Mouse (Mus musculus): ENCODE results near the gene Fam206a. TPM values are rescaled to one million over a fixed set of nuclear protein-coding genes. Genes with fewer than 3 reads are reported as not detected.

The Fam206a gene
- polyA plus RNA-seq, 1 experiment from 2014 or later, result 11.2 TPM

DNA sequence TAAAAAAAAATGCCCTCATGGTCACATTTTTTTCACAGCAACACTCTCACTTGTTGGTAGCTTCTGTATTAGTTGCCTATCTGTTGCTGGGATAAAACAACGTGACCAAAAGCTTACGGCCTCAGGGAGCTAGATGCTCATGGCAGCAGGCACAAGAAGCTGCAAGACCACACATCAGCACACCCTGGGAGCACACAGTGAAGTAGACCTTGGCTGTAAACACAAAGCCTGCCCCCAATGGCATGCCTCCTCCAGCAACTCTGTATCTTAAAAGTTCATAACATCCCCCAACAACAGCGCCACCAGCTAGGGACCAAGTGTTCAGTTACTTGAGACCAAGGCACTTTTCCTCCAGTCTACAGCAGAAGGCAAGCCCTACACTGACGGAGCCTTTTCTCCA lies 6.9 kb downstream of the Fam206a start:
- Histone ChIP-seq H3K9ac (ENCODE audit: low read depth, low read length) (no peak overlapping the region), H3K4me1 (ENCODE audit: control insufficient read depth, insufficient read depth, low read length) (no peaks in the 10 kb centered on the region), H3K9me3 (ENCODE audit: control insufficient read depth, low read length) (no peaks in the 10 kb centered on the region), H3K36me3 (ENCODE audit: control insufficient read depth, insufficient read depth, low read length) (no peaks in the 10 kb centered on the region), H3K27me3 (replicated peaks; ENCODE audit: control insufficient read depth, insufficient read depth, low read length) (no peaks in the 10 kb centered on the region), H3K4me3 (ENCODE audit: low read length) (no peak overlapping the region), H3K27ac (ENCODE audit: low read length) (no peak overlapping the region), H3K4me2 (ENCODE audit: low read depth, low read length) (no peak overlapping the region)
- WGBS, result 66% methylated on average over 4 of the region's 4 CpGs
- no peak for ATAC-seq

DNA sequence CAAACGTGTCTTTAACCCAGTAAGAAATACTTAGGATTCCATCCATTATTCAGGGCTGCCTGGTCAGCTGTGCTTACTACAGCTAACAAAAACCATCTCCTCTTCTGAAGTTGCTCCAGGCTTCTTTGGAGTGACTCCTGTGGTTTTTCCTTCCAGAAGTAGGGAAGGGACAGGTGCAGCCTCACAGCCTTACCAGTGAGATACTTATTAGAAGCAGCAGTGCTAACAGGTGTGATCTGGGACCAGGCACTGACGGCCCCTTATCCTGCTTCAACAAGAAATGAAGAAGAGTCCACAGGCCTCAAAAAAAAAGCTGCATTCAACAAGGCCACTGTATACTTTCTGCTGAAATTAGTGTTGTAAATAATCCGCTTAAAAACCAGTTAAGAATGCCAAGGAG lies 9.5 kb downstream of the Fam206a start:
- H3K27ac ChIP-seq (ENCODE audit: low read length), result no peak overlapping the region
- no peak for ATAC-seq
- H3K4me1 ChIP-seq (ENCODE audit: control insufficient read depth, insufficient read depth, low read length), result no peaks in the 10 kb centered on the region
- no peaks in the 10 kb centered on the region for H3K9me3 ChIP-seq (ENCODE audit: control insufficient read depth, low read length)
- no peak overlapping the region for H3K9ac ChIP-seq (ENCODE audit: low read depth, low read length)
- H3K4me2 ChIP-seq (ENCODE audit: low read depth, low read length), result no peak overlapping the region
- WGBS, result 56% methylated on average over 3 of the region's 3 CpGs
- no peak overlapping the region for H3K4me3 ChIP-seq (ENCODE audit: low read length)
- no peaks in the 10 kb centered on the region for H3K36me3 ChIP-seq (ENCODE audit: control insufficient read depth, insufficient read depth, low read length)
- H3K27me3 ChIP-seq (replicated peaks; ENCODE audit: control insufficient read depth, insufficient read depth, low read length), result no peaks in the 10 kb centered on the region

DNA sequence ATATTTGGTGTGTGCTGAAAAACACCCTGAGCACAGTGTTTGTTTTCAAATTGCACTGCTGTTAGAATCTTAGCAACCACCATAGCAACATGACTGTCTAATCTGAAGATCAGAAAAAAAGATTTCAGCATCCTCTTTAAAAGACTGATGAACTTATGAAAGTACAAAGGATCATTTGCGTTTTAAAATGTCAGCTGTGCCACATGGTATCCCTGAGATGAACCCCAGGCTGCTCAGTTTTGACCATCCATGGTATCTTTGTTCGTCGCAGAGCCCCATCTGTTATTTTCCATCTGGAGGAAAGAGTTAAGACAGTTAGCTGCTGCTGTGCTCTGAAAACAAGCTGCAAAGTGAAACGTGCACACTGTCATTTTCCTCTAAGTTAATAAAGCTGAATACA lies 10.0 kb downstream of the Fam206a start:
- no peak for ATAC-seq
- Histone ChIP-seq H3K9ac (ENCODE audit: low read depth, low read length) (no peak overlapping the region), H3K4me3 (ENCODE audit: low read length) (no peak overlapping the region), H3K4me1 (ENCODE audit: control insufficient read depth, insufficient read depth, low read length) (no peaks in the 10 kb centered on the region), H3K36me3 (ENCODE audit: control insufficient read depth, insufficient read depth, low read length) (no peaks in the 10 kb centered on the region), H3K4me2 (ENCODE audit: low read depth, low read length) (no peak overlapping the region), H3K27ac (ENCODE audit: low read length) (no peak overlapping the region), H3K9me3 (ENCODE audit: control insufficient read depth, low read length) (no peaks in the 10 kb centered on the region), H3K27me3 (replicated peaks; ENCODE audit: control insufficient read depth, insufficient read depth, low read length) (no peaks in the 10 kb centered on the region)
- WGBS, result 66% methylated on average over 4 of the region's 4 CpGs

DNA sequence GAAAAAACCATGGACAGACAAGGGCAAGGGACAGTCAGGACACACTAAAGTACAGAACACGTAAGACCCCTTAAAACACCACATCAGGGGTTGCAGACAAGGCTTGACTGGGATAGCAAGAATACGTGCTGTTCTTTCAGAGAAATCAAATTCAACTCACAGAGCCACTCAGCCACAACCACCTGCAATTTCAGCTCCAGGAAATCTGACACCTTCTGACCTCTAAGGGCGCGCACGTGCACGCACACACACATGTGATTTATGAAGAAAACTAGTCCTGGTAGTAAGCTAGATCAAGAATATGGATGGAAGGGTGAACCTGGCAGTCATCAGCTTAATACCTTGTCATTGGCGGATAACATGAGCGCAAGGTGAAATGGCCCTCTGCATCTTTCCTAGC lies 13.0 kb downstream of the Fam206a start:
- no peak for ATAC-seq
- Histone ChIP-seq H3K36me3 (ENCODE audit: control insufficient read depth, insufficient read depth, low read length) (no peaks in the 10 kb centered on the region), H3K27me3 (replicated peaks; ENCODE audit: control insufficient read depth, insufficient read depth, low read length) (no peaks in the 10 kb centered on the region), H3K4me3 (ENCODE audit: low read length) (no peak overlapping the region), H3K4me1 (ENCODE audit: control insufficient read depth, insufficient read depth, low read length) (no peaks in the 10 kb centered on the region), H3K9me3 (ENCODE audit: control insufficient read depth, low read length) (no peaks in the 10 kb centered on the region), H3K4me2 (ENCODE audit: low read depth, low read length) (no peak overlapping the region), H3K9ac (ENCODE audit: low read depth, low read length) (no peak overlapping the region), H3K27ac (ENCODE audit: low read length) (no peak overlapping the region)
- 81% methylated on average over 8 of the region's 8 CpGs for WGBS

DNA sequence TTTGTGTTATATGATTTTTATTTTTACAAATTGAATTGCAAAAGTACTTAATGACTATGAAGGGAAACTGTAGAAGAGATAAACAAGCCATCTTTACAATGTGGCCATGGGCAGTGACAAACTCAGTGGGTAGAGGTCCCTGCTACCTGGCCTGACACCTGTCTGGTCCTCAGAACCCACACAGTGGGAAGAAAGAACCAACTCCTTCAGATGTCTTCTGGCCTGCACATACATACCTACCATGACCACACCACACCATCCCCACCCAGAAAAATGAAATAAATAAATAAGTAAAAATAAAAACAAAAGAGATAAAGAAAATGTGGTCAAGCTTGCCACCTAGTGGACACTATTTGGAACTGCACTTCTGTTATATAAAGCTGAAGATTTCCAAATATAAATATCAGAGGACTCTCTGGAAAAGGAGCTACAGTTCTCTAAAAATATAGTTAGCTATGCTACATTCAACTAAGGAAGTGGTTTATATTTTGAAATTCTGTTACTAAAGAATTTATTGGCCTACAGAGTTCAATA lies 17.9 kb downstream of the Fam206a start:
- H3K27me3 ChIP-seq (replicated peaks; ENCODE audit: control insufficient read depth, insufficient read depth, low read length), result no peaks in the 10 kb centered on the region
- H3K4me3 ChIP-seq (ENCODE audit: low read length), result no peak overlapping the region
- H3K27ac ChIP-seq (ENCODE audit: low read length), result no peak overlapping the region
- no peak overlapping the region for H3K4me2 ChIP-seq (ENCODE audit: low read depth, low read length)
- H3K36me3 ChIP-seq (ENCODE audit: control insufficient read depth, insufficient read depth, low read length), result no peaks in the 10 kb centered on the region
- H3K9me3 ChIP-seq (ENCODE audit: control insufficient read depth, low read length), result no peaks in the 10 kb centered on the region
- H3K4me1 ChIP-seq (ENCODE audit: control insufficient read depth, insufficient read depth, low read length), result no peaks in the 10 kb centered on the region
- ATAC-seq, result no peak
- no peak overlapping the region for H3K9ac ChIP-seq (ENCODE audit: low read depth, low read length)

DNA sequence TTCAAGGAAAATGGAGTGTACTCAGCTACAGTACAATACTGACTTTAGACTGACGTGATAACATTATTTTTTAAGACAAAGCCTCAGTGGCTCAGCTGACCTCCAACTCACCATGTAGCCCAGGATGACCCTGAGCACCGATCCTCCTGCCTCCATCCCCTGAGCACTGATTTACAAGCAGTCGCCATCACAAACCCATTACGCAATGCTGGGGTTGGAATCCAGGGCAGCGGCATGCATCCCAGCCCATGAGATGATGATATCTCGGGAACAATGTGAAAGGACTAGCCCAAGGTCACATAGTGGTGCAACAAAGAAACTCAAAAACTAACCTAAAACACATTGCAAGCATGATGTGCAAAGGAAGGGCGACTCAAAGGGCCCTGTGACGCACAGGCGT lies 22.1 kb downstream of the Fam206a start:
- no peak overlapping the region for H3K4me3 ChIP-seq (ENCODE audit: low read length)
- no peaks in the 10 kb centered on the region for H3K27me3 ChIP-seq (replicated peaks; ENCODE audit: control insufficient read depth, insufficient read depth, low read length)
- no peak overlapping the region for H3K4me2 ChIP-seq (ENCODE audit: low read depth, low read length)
- H3K9ac ChIP-seq (ENCODE audit: low read depth, low read length), result no peak overlapping the region
- H3K27ac ChIP-seq (ENCODE audit: low read length), result no peak overlapping the region
- H3K4me1 ChIP-seq (ENCODE audit: control insufficient read depth, insufficient read depth, low read length), result no peaks in the 10 kb centered on the region
- no peaks in the 10 kb centered on the region; the same call in 1 of the 2 replicates for H3K36me3 ChIP-seq (ENCODE audit: control insufficient read depth, insufficient read depth, low read length)
- no peaks in the 10 kb centered on the region for H3K9me3 ChIP-seq (ENCODE audit: control insufficient read depth, low read length)
- no peak for ATAC-seq
- 87% methylated on average over 9 of the region's 9 CpGs for WGBS

DNA sequence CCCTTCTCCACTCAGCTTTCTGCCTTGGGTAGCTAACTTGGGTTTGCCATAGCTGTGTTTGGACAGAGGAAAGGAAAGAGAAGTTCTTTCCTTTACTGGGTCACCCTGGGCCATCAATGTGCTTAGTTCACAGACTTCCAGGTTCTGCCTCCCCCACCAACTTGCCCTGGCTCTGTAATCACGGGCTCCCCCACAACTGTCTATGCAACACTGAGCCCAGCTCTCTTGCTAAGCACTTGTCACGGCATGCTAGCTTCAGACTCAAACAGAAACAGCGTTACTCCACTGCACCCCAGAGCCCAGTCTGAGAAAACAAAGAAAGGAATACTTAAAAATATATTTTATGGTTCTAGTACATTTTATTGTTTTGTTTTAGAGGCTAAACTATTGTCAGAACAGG lies 26.8 kb downstream of the Fam206a start:
- Histone ChIP-seq H3K36me3 (ENCODE audit: control insufficient read depth, insufficient read depth, low read length) (no peaks in the 10 kb centered on the region; the same call in 1 of the 2 replicates), H3K9me3 (ENCODE audit: control insufficient read depth, low read length) (no peaks in the 10 kb centered on the region), H3K4me3 (ENCODE audit: low read length) (no peak overlapping the region), H3K27me3 (replicated peaks; ENCODE audit: control insufficient read depth, insufficient read depth, low read length) (no peaks in the 10 kb centered on the region), H3K27ac (ENCODE audit: low read length) (no peak overlapping the region), H3K4me2 (ENCODE audit: low read depth, low read length) (no peak overlapping the region), H3K9ac (ENCODE audit: low read depth, low read length) (no peak overlapping the region), H3K4me1 (ENCODE audit: control insufficient read depth, insufficient read depth, low read length) (no peaks in the 10 kb centered on the region)
- ATAC-seq, result no peak
- 84% methylated on average over 3 of the region's 3 CpGs for WGBS

DNA sequence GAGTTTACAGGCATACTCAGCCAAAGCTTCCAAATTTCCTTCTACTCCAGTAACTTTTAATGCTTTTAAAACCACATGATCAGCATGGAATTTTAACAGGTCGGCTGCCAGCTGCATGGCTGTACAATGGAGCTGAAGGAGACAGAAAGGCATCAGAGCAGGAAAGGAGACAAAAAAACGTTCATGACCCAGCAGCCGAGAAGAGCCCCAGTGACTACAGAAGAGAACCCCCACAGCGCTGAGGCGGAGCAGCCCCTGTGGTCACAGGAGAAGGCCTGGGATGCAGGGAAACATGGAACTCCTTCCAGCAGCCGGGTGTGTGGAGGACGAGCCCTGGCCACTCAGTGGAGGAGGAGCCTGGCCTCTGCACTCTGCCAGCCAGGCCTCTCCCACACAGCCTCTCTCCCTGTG lies 27.4 kb downstream of the Fam206a start:
- Histone ChIP-seq H3K4me2 (ENCODE audit: low read depth, low read length) (no peak overlapping the region), H3K27ac (ENCODE audit: low read length) (no peak overlapping the region), H3K9me3 (ENCODE audit: control insufficient read depth, low read length) (no peaks in the 10 kb centered on the region), H3K36me3 (ENCODE audit: control insufficient read depth, insufficient read depth, low read length) (no peaks in the 10 kb centered on the region; the same call in 1 of the 2 replicates), H3K9ac (ENCODE audit: low read depth, low read length) (no peak overlapping the region), H3K27me3 (replicated peaks; ENCODE audit: control insufficient read depth, insufficient read depth, low read length) (no peaks in the 10 kb centered on the region), H3K4me1 (ENCODE audit: control insufficient read depth, insufficient read depth, low read length) (no peaks in the 10 kb centered on the region), H3K4me3 (ENCODE audit: low read length) (no peak overlapping the region)
- WGBS, result 72% methylated on average over 7 of the region's 7 CpGs
- no peak for ATAC-seq

DNA sequence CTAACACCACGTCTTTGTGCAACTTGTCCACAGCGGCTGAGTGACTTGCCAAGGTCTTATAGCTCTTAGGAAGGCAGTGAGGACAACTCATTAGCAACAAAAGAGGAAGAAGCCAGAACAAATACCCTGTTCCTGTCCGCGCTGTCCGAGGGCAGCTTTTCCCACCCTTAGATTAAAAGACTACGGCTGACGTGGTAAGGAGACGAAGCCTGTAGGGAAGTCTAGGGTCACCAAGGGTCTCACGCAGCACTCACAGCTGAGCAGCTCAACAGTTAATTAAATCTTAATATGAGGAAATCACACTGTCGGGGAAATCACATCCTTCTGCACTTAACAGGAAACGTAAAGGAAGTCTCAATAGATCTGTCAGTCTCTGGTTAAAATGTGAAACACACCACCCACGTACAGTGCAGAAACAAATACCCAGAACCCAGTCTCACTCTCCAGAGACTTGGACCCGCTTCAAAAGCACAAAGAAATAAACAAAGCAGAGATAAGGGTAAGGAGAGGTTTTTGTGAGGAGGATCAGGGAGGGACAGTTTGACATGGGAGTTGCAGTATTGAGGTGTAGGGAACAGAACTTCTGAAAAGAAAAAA lies 29.0 kb downstream of the Fam206a start:
- Histone ChIP-seq H3K4me1 (ENCODE audit: control insufficient read depth, insufficient read depth, low read length) (no peaks in the 10 kb centered on the region), H3K27me3 (replicated peaks; ENCODE audit: control insufficient read depth, insufficient read depth, low read length) (no peaks in the 10 kb centered on the region), H3K9ac (ENCODE audit: low read depth, low read length) (no peak overlapping the region), H3K9me3 (ENCODE audit: control insufficient read depth, low read length) (no peaks in the 10 kb centered on the region), H3K4me2 (ENCODE audit: low read depth, low read length) (no peak overlapping the region), H3K27ac (ENCODE audit: low read length) (no peak overlapping the region), H3K36me3 (ENCODE audit: control insufficient read depth, insufficient read depth, low read length) (no peaks in the 10 kb centered on the region; the same call in 1 of the 2 replicates), H3K4me3 (ENCODE audit: low read length) (no peak overlapping the region)
- ATAC-seq, result no peak
- WGBS, result 64% methylated on average over 13 of the region's 13 CpGs

DNA sequence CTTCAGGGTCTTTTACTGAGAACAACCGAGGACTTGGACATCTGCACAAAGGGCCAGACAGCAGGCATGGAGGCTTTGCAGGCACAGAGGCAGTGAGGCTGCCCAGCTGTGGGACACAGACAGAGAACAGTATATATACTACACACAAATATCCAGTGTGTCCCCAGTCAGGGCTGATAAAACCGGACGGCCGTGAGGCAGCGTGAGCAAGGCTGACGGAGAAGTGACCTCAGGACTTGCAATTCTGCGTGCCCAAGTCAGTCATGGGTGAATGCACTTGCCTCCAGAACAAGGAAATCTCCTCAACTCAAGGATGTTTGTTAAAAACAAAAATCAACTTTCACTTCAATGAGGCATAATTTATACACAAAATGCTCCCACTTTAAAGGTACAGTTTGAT lies 29.9 kb downstream of the Fam206a start:
- no peaks in the 10 kb centered on the region for H3K27me3 ChIP-seq (replicated peaks; ENCODE audit: control insufficient read depth, insufficient read depth, low read length)
- H3K4me3 ChIP-seq (ENCODE audit: low read length), result no peak overlapping the region
- 84% methylated on average over 7 of the region's 7 CpGs for WGBS
- H3K4me2 ChIP-seq (ENCODE audit: low read depth, low read length), result no peak overlapping the region
- H3K36me3 ChIP-seq (ENCODE audit: control insufficient read depth, insufficient read depth, low read length), result no peaks in the 10 kb centered on the region; the same call in 1 of the 2 replicates
- H3K27ac ChIP-seq (ENCODE audit: low read length), result no peak overlapping the region
- no peaks in the 10 kb centered on the region for H3K4me1 ChIP-seq (ENCODE audit: control insufficient read depth, insufficient read depth, low read length)
- H3K9ac ChIP-seq (ENCODE audit: low read depth, low read length), result no peak overlapping the region
- no peaks in the 10 kb centered on the region for H3K9me3 ChIP-seq (ENCODE audit: control insufficient read depth, low read length)
- ATAC-seq, result no peak
